Mouse (Mus musculus): ENCODE measurements around the gene Vmn1r160. TPM values are rescaled to one million over a fixed set of nuclear protein-coding genes. Genes with fewer than 3 reads are reported as not detected.
"Not testable (repeated sequence)": the region's sequence is repeated elsewhere in the genome, so short reads cannot be mapped to it uniquely, and the experiment has no call there.

Vmn1r160 gene
- not detected in 2 replicates for polyA plus RNA-seq (2012; rRNA removed)

DNA sequence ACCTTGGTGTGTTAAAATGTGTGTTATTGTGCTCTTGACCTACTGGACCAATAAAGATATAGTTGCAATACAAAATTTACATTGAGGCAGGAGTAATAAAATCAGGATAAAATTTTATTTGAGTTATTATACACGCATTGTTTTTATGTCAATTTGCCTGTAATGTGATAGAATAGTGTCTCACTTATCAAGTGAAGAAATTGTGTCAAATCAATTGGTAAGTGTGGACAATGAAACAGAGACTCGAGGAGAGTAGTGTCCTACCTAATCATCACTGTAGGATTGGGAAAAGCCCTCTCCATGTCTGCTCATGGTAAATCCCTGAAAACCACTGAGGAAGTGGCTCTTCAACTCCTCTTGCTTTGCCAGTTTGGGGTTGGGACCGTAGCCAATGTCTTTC, at the start of gene Vmn1r160:
Gene Vmn1r160 (plus strand): TSS at position 301 of the 400 bp plus-strand sequence.
- not testable (repeated sequence) for H3K27me3 ChIP-seq (ENCODE audit: control insufficient read depth, insufficient read depth, low read length)

DNA sequence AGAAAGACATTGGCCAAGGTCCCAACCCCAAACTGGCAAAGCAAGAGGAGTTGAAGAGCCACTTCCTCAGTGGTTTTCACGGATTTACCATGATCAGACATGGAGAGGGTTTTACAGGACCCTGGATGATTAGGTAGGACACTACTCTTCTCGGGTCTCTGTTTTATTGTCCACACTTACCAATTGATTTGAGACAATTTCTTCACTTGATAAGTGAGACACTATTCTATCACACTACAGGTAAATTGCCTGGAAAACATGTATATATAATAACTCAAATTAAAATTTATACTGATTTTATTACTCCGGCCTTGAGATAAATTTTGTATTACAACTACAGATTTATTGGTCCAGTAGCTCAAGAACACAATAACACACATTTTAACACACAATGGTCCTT, 27.5 kb upstream of the Vmn1r160 start, which contains the start of gene Vmn1r159:
Gene Vmn1r159 (minus strand): TSS at position 101 of the 400 bp plus-strand sequence.
- not testable (repeated sequence) for H3K4me3 ChIP-seq (ENCODE audit: control insufficient read depth, low read depth, low read length); H3K27ac ChIP-seq (ENCODE audit: control insufficient read depth, insufficient read depth, low read depth, low read length); H3K27me3 ChIP-seq (ENCODE audit: control insufficient read depth, insufficient read depth, low read length); H3K4me1 ChIP-seq (ENCODE audit: control insufficient read depth, insufficient read depth, low read length); H3K36me3 ChIP-seq (ENCODE audit: control insufficient read depth, insufficient read depth, low read length)

More for the DNA sequence above, at the start of gene Vmn1r160:
- H3K4me3 ChIP-seq (ENCODE audit: control insufficient read depth, low read depth, low read length); H3K27ac ChIP-seq (ENCODE audit: control insufficient read depth, insufficient read depth, low read depth, low read length); H3K36me3 ChIP-seq (ENCODE audit: control insufficient read depth, insufficient read depth, low read length); H3K4me1 ChIP-seq (ENCODE audit: control insufficient read depth, insufficient read depth, low read length): not testable (repeated sequence)

Other genes starting within 250 kb of the Vmn1r160 start
- not detected in 2 replicates for gene Vmn1r155, start 213.2 kb upstream of the Vmn1r160 start, polyA plus RNA-seq (2012; rRNA removed)
- not detected in 2 replicates for gene Gm8693, start 178.9 kb upstream of the Vmn1r160 start, polyA plus RNA-seq (2012; rRNA removed)
- gene Gm4567, start 151.5 kb upstream of the Vmn1r160 start, polyA plus RNA-seq (2012; rRNA removed) = not detected in 2 replicates
- not detected in 2 replicates for gene Vmn1r157, start 109.5 kb upstream of the Vmn1r160 start, polyA plus RNA-seq (2012; rRNA removed)
- gene Vmn1r158, start 80.4 kb upstream of the Vmn1r160 start, polyA plus RNA-seq (2012; rRNA removed) = not detected in 2 replicates
- not detected in 2 replicates for gene Vmn1r159, start 27.6 kb upstream of the Vmn1r160 start, polyA plus RNA-seq (2012; rRNA removed)
- not detected in 2 replicates for gene Gm4214, start 113.4 kb downstream of the Vmn1r160 start, polyA plus RNA-seq (2012; rRNA removed)
- gene Gm4216, start 148.7 kb downstream of the Vmn1r160 start, polyA plus RNA-seq (2012; rRNA removed) = not detected in 2 replicates
- not detected in 2 replicates for gene Vmn1r163, start 184.3 kb downstream of the Vmn1r160 start, polyA plus RNA-seq (2012; rRNA removed)
- not detected in 2 replicates for gene Gm8720, start 196.2 kb downstream of the Vmn1r160 start, polyA plus RNA-seq (2012; rRNA removed)

Data from testis, adult 2 months (tissue).